Mouse (Mus musculus): ENCODE results near the gene Impdh1.

DNA sequence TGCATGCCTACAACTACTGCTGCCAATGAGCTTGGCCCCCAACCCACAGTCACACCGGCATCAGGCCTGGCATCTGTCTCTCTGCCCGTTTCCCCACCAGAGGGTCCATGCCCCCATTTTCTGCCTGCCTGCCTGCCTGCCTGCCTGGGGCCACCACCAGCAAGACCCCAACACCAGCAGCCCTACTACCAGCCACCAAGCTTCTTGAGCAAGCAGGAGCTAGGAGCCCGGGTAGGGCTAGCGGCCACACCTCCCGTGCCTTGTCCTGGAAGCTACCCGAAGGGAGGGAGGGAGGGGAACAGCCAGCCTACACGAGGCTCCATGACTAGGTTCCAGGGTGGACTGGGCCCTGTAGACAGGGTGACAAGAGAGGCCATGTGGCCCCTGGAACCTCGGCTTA lies 14.2 kb downstream of the Impdh1 start:
- TF ChIP-seq POLR2A (IDR thresholded peaks at IDR 0.05; ENCODE audit: low read depth, low read length) (no peak), CTCF (IDR thresholded peaks at IDR 0.05; ENCODE audit: extremely low read depth, insufficient read length, insufficient replicate concordance, low read depth, low read length) (no peak)

All from small intestine, adult 2 months (tissue).